31 mouse cellular contexts compared by ENCODE assay signal in genomic region chr10:77026944-77027343, GRCm38 (mm10). TPM values are rescaled to one million over a fixed set of nuclear protein-coding genes. Genes with fewer than 3 reads are reported as not detected.
A peak's percentile ranks its signal among the peaks of the same experiment; 100 is the strongest.
DNase-seq lines count a peak whose midpoint lies in the region; ATAC-seq and TF ChIP-seq lines count a peak whose summit lies in the region.
"Had no signal": no experiment of that assay in that cellular context is flagged by ENCODE, and none has a peak within 500 bp of the region (broad histone marks: within the 10 kb centered on the region; RNA-seq: fewer than 3 reads in every experiment).

No protein-coding gene starts in this region.

- H3K9ac ChIP-seq in kidney, embryonic 14.5 days (ENCODE audit: low read depth, low read length): no peak overlapping the region
- no peak overlapping the region for H3K9ac ChIP-seq in hindbrain, embryonic 16.5 days (ENCODE audit: low read depth, low read length)
- H3K9ac ChIP-seq: embryonic facial prominence, embryonic 12.5 days; hindbrain, embryonic 15.5 days; lung, embryonic 15.5 days; midbrain, embryonic 13.5 days; neural tube, embryonic 15.5 days had no signal

- 56% methylated on average over 3 of the region's 3 CpGs for WGBS in kidney, embryonic 14.5 days
- WGBS in small intestine, adult 2 months: 78% methylated on average over 3 of the region's 3 CpGs
- 81% methylated on average over 3 of the region's 3 CpGs for WGBS in hindbrain, embryonic 16.5 days

- no peak overlapping the region for H3K27ac ChIP-seq in kidney, embryonic 14.5 days (ENCODE audit: low read depth, low read length)
- peak overlapping the region; percentile 2; the same call in 1 of the 2 replicates for H3K27ac ChIP-seq in small intestine, adult 2 months (ENCODE audit: insufficient read depth, low read depth, low read length)
- H3K27ac ChIP-seq in hindbrain, embryonic 16.5 days (ENCODE audit: low read depth, low read length): no peak overlapping the region
- H3K27ac ChIP-seq: embryonic facial prominence, embryonic 12.5 days; hindbrain, embryonic 10.5 days; hindbrain, embryonic 15.5 days; lung, embryonic 15.5 days; midbrain, embryonic 13.5 days; neural tube, embryonic 15.5 days had no signal

- no peak for ATAC-seq in kidney, embryonic 14.5 days (ENCODE audit: low FRiP score, low TSS enrichment)
- no peak for ATAC-seq in hindbrain, embryonic 16.5 days
- ATAC-seq in inflammation-experienced regulatory T-cells, adult 6 months: no peak
- ATAC-seq: forebrain, embryonic 14.5 days; midbrain, embryonic 13.5 days had no signal

- H3K27me3 ChIP-seq in kidney, embryonic 14.5 days (ENCODE audit: control insufficient read depth, insufficient read depth, low read length): no peaks in the 10 kb centered on the region
- H3K27me3 ChIP-seq in small intestine, adult 2 months (ENCODE audit: control insufficient read depth, insufficient read depth, low read length): no peaks in the 10 kb centered on the region; the same call in 1 of the 2 replicates
- H3K27me3 ChIP-seq in hindbrain, embryonic 16.5 days (replicated peaks; ENCODE audit: control insufficient read depth, insufficient read depth, low read length): no peaks in the 10 kb centered on the region; the same call in 1 of the 2 replicates
- H3K27me3 ChIP-seq: hindbrain, embryonic 15.5 days; lung, embryonic 15.5 days; neural tube, embryonic 15.5 days had no signal

- no peaks in the 10 kb centered on the region for H3K36me3 ChIP-seq in kidney, embryonic 14.5 days (ENCODE audit: control insufficient read depth, insufficient read depth, low read length)
- H3K36me3 ChIP-seq in small intestine, adult 2 months (ENCODE audit: control insufficient read depth, insufficient read depth, low read length): no peaks in the 10 kb centered on the region
- no peaks in the 10 kb centered on the region for H3K36me3 ChIP-seq in hindbrain, embryonic 16.5 days (ENCODE audit: control insufficient read depth, insufficient read depth, low read length)
- H3K36me3 ChIP-seq: embryonic facial prominence, embryonic 12.5 days; G1E; hindbrain, embryonic 10.5 days; hindbrain, embryonic 15.5 days; lung, embryonic 15.5 days; midbrain, embryonic 13.5 days; neural tube, embryonic 15.5 days had no signal

- TF ChIP-seq POLR2A in small intestine, adult 2 months (IDR thresholded peaks at IDR 0.05; ENCODE audit: low read depth, low read length): no peak

- no peak overlapping the region for H3K4me2 ChIP-seq in kidney, embryonic 14.5 days (replicated peaks; ENCODE audit: low read depth, low read length)
- H3K4me2 ChIP-seq in hindbrain, embryonic 16.5 days (ENCODE audit: low read length): no peak overlapping the region
- H3K4me2 ChIP-seq: embryonic facial prominence, embryonic 12.5 days; hindbrain, embryonic 15.5 days; lung, embryonic 15.5 days; midbrain, embryonic 13.5 days; neural tube, embryonic 15.5 days had no signal

- no peak for TF ChIP-seq CTCF in small intestine, adult 2 months (IDR thresholded peaks at IDR 0.05; ENCODE audit: extremely low read depth, insufficient read length, insufficient replicate concordance, low read depth, low read length)

- H3K4me3 ChIP-seq in kidney, embryonic 14.5 days (ENCODE audit: low read length): no peak overlapping the region
- H3K4me3 ChIP-seq in small intestine, adult 2 months (ENCODE audit: low read depth, low read length): no peak overlapping the region
- no peak overlapping the region for H3K4me3 ChIP-seq in hindbrain, embryonic 16.5 days (ENCODE audit: low read length)
- H3K4me3 ChIP-seq: embryonic facial prominence, embryonic 12.5 days; hindbrain, embryonic 10.5 days; hindbrain, embryonic 15.5 days; lung, embryonic 15.5 days; megakaryocyte, embryonic 14.5 days; midbrain, embryonic 13.5 days; neural tube, embryonic 15.5 days had no signal

- no peaks in the 10 kb centered on the region for H3K4me1 ChIP-seq in kidney, embryonic 14.5 days (ENCODE audit: control insufficient read depth, insufficient read depth, low read length)
- H3K4me1 ChIP-seq in small intestine, adult 2 months (ENCODE audit: control insufficient read depth, insufficient read depth, insufficient read length, low read length): peaks cover 36% of the 10 kb centered on the region
- H3K4me1 ChIP-seq in hindbrain, embryonic 16.5 days (ENCODE audit: control insufficient read depth, insufficient read depth, low read depth, low read length): no peaks in the 10 kb centered on the region; the same call in 1 of the 2 replicates
- H3K4me1 ChIP-seq: embryonic facial prominence, embryonic 12.5 days; hindbrain, embryonic 15.5 days; lung, embryonic 15.5 days; midbrain, embryonic 13.5 days had no signal

- no peaks in the 10 kb centered on the region for H3K9me3 ChIP-seq in kidney, embryonic 14.5 days (ENCODE audit: control insufficient read depth, low read length)
- no peaks in the 10 kb centered on the region for H3K9me3 ChIP-seq in hindbrain, embryonic 16.5 days (ENCODE audit: control insufficient read depth, low read length)
- H3K9me3 ChIP-seq: embryonic facial prominence, embryonic 12.5 days; G1E; hindbrain, embryonic 10.5 days; hindbrain, embryonic 15.5 days; lung, embryonic 15.5 days; midbrain, embryonic 13.5 days; neural tube, embryonic 15.5 days had no signal

- peak; percentile 92 for DNase-seq in kidney, adult 11 months
- peak; percentile 90 to 93 for DNase-seq in kidney, adult 8-10 months
- DNase-seq in kidney, postnatal 10 days: peak; percentile 76
- no peak for DNase-seq in lung, postnatal 4 days
- DNase-seq: adrenal gland, postnatal 10 days; cerebellum, adult 11 months; cerebellum, adult 9-11 months; embryo, embryonic 11 days; gastrocnemius, postnatal 14 days; heart, postnatal 14 days; layer of hippocampus, adult 9-11 months; liver; lung, postnatal 36 days; retina, postnatal 1 day; right cerebral cortex, postnatal 14 days; spleen, adult 18-20 months; thymus, adult 2 months; thymus, postnatal 4 days had no signal

RNA-seq across cellular contexts. Expression of gene Slc19a1, which starts 5.1 kb away (rescaled TPM):
- polyA plus RNA-seq in kidney, embryonic 14.5 days (2014; fragmentation: Nextera tagmentation; extraction: Ambion mirVana): 34.1 and 40.9 TPM in 2 replicates
- 44.6 and 131 TPM in 2 replicates for polyA plus RNA-seq in small intestine, adult 2 months (2012; rRNA removed)
- 45.1 and 49.6 TPM in 2 replicates for polyA plus RNA-seq in hindbrain, embryonic 16.5 days (2015; fragmentation: Nextera tagmentation; extraction: Ambion mirVana)
- 10 to 100 TPM; 23.4 to 40.5 (median 34.5) TPM for polyA plus RNA-seq in inflammation-experienced regulatory T-cells, adult 6 months (2017; shearing (Covaris generic))

Comparison
In these comparisons a context has a peak if more than half of its experiments do, and no peak if none do; other contexts are left out.
1. DNase-seq: peak in kidney, adult 11 months (single experiment), kidney, adult 8-10 months (2 of 2) and kidney, postnatal 10 days (single experiment); none in lung, postnatal 4 days (0 of 2).